Mouse (Mus musculus) heart, postnatal 10 days (tissue): ENCODE data around the gene Gm11042. TPM values are rescaled to one million over a fixed set of nuclear protein-coding genes. Genes with fewer than 3 reads are reported as not detected.
A peak's percentile ranks its signal among the peaks of the same experiment; 100 is the strongest.

ENCODE experiments used
- DNase-seq, 2 experiments: peaks; one replicate each; pipeline ENCODE4 v3.0.0; 2021
- intact Hi-C: fragments of 180-260 bp; cut with DNase I; formaldehyde crosslinking; loops from one replicate; pipeline ENCODE4 v1.15.1; 2025
- total RNA-seq, 2 experiments: library from RNA; stranded (reverse); gene quantifications; 2 replicates each; pipeline ENCODE4 v1.2.3; 2021

Gm11042 gene
- total RNA-seq, 2 experiments from 2014 or later, result not detected

GRCm38 (mm10) chr12:74290983-74291382 lies 25.2 kb downstream of the Gm11042 start:
- intact Hi-C loops, result loop anchor here (5.0 kb wide), 2 partner anchors 229 to 584 kb away; no protein-coding TSS in a partner anchor
- DNase-seq, result no peak

GRCm38 (mm10) chr12:74284685-74285054 lies 31.5 kb downstream of the Gm11042 start:
- peak in 1 of 2 experiments; percentile 13 for DNase-seq
- intact Hi-C loops, result no loop called here

- intact Hi-C loops, result no loop called here
- DNase-seq, result peak; percentile 82 to 84
Measured at GRCm38 (mm10) chr12:74284020-74284684, 32.0 kb downstream of the Gm11042 start.

GRCm38 (mm10) chr12:74282846-74283245 lies 33.3 kb downstream of the Gm11042 start:
- intact Hi-C loops, result no loop called here
- no peak for DNase-seq

- DNase-seq, result no peak
- intact Hi-C loops, result no loop called here
Measured at GRCm38 (mm10) chr12:74281403-74281802, 34.8 kb downstream of the Gm11042 start.

- no peak for DNase-seq
- intact Hi-C loops, result no loop called here
Measured at GRCm38 (mm10) chr12:74277265-74277664, 38.9 kb downstream of the Gm11042 start.

GRCm38 (mm10) chr12:74272545-74272944 lies 43.6 kb downstream of the Gm11042 start:
- intact Hi-C loops, result no loop called here

GRCm38 (mm10) chr12:74268644-74269285 lies 47.4 kb downstream of the Gm11042 start:
- intact Hi-C loops, result no loop called here
- DNase-seq, result no peak

More at GRCm38 (mm10) chr12:74272545-74272944, 43.6 kb downstream of the Gm11042 start:
- DNase-seq, result no peak

GRCm38 (mm10) chr12:74267049-74267448 lies 49.1 kb downstream of the Gm11042 start:
- intact Hi-C loops, result no loop called here
- DNase-seq, result no peak
